Mouse (Mus musculus): Measurements from ENCODE around the gene Phyhd1.
A peak's percentile ranks its signal among the peaks of the same experiment; 100 is the strongest.

The Phyhd1 gene

DNA sequence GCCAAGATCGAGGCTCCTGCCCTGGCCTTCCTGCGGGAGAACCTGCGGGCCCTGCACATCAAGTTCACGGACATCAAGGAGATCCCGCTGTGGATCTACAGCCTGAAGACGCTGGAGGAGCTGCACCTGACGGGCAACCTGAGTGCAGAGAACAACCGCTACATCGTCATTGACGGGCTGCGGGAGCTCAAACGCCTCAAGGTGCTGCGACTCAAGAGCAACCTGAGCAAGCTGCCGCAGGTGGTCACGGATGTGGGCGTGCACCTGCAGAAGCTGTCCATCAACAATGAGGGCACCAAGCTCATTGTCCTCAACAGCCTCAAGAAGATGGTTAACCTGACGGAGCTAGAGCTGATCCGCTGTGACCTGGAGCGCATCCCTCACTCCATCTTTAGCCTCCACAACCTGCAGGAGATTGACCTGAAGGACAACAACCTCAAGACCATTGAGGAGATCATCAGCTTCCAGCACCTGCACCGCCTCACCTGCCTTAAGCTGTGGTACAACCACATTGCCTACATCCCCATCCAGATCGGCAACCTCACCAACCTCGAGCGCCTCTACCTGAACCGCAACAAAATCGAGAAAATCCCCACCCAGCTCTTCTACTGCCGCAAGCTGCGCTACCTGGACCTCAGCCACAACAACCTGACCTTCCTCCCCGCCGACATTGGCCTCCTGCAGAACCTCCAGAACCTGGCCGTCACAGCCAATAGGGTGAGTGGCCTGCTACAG is 9.2 kb upstream of the Phyhd1 start:
- DNase-seq (ENCODE audit: low spot score), result no peak

DNA sequence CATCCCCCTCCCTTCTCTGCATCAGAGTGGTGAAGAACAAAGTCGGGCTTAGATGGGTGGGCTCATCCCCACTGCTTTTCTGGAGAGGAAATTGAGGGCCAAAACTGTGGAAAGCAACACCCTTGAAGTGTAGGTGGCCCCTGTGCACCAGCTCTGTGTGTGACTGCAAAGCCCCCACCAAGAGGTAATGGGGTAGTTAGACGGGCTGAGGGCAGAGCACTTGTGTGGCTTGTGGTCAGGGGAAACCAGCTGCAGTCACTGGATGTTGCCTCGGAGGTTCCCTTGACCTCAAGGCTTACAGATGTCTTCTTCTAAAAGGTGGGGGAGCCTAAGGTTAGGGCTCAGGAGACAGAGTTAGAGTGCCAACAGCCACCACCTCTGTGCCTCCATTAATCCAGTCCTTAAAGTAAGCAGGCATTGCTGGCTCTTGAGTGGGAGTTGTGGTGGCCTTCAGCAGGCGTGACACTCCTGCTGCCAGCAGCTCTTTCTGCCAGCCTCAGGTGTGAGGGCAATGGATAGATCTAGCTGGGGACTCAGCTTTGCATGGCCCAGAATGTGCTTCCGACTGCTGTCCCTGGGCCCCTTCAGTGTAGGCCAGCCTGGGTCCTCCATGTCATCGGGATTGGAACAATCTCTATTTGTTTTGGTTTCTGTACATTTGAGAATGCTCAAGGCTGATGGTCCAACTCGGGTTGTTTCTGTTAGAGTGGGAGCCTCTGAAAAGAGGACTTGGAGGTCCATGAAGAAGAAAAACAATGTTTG is 8.1 kb upstream of the Phyhd1 start:
- DNase-seq (ENCODE audit: low spot score), result no peak

DNA sequence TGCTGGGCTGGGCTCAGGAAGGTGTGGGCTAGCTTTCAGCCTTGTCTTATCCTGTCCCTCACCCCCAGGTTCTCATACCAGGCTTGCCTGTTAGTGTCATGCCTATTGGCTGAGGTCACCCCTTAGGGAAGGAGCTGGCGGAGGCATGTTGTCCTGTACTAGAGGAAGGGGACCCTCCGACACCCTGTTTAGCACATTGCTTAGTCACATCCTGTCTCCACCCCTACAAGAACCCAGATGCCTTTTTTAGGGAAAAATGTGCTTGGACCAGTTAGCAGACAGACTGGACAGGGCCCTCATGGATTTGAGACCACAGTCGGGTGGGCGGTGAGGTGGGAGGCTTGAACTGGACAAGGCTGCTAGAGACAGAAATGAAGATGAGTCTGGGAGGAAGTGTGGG is 7.4 kb upstream of the Phyhd1 start:
- no peak for DNase-seq (ENCODE audit: low spot score)

DNA sequence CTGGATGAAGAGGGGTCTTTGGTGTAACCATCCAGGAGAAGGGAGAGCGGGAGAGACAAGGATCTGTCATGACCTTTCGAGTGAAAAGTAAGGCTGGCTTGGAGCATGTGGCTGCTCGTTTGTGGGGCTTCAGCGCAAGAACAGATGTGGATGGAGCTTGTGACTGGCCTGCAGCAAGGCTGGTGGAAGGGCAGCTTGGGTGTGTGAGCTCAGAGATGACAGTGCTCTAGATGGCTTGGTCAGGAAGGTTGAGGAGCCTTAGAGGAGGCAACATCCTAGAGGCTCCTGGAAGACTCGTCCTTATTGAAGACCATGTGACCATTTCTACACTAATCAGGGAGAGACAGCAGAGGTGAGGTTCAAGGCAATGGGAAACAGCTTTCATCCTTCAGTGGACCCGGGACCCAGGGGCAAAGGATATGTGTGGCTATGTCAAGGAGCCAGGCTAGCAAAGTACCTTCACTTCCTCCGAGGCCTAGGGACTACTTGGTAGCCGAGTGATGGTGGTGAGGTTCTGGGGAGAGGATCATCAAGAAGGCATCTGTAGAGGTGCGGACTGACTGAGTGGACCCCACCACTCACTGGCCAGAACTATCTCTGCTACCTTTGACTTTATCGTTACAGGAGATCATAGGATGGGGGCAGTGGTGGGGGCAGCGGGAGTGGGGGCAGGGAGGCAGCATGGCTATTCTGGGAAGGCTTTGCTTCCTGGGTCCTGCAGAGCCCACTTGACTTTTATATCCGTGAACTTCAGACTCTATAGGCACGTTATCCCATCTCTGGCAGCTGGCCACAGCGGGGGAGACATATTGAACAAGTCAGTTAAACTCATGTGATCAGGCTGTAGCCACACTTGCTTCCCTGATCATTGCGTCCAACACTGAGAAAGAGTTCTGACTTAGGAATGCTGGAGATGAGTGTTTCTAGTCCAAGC is 6.6 kb upstream of the Phyhd1 start:
- no peak for DNase-seq (ENCODE audit: low spot score)

DNA sequence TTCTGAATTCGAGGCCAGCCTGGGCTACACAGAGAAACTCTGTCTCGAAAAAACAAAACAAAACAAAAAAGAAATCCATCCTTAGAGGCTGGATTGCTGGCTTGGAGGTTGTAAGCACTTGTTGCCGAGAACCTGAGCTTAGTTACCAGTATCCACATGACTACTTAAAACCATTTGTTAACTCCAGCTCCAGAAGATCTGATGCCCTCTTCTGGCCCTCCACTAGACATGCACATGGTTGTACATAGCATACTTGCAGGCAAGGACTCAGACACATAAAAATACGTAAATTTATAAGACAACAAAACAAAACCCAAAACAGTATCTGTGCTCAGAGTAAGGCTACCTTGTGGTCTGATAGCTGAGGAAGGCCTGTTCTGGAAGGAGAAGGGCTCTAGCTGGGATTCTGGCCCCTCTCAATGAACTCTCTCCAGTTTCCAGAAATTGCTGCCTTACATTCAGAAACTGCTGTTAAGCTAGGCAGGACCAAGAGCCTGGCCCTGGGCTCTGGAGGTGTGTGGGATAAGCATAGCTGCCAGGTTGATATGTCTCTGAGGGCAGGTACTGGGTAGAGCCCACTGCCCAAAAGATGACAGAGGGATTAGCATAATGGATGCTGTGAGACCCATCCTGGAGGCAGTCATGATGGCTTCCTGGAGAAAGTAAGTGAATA is 4.8 kb upstream of the Phyhd1 start:
- DNase-seq (ENCODE audit: low spot score), result no peak

DNA sequence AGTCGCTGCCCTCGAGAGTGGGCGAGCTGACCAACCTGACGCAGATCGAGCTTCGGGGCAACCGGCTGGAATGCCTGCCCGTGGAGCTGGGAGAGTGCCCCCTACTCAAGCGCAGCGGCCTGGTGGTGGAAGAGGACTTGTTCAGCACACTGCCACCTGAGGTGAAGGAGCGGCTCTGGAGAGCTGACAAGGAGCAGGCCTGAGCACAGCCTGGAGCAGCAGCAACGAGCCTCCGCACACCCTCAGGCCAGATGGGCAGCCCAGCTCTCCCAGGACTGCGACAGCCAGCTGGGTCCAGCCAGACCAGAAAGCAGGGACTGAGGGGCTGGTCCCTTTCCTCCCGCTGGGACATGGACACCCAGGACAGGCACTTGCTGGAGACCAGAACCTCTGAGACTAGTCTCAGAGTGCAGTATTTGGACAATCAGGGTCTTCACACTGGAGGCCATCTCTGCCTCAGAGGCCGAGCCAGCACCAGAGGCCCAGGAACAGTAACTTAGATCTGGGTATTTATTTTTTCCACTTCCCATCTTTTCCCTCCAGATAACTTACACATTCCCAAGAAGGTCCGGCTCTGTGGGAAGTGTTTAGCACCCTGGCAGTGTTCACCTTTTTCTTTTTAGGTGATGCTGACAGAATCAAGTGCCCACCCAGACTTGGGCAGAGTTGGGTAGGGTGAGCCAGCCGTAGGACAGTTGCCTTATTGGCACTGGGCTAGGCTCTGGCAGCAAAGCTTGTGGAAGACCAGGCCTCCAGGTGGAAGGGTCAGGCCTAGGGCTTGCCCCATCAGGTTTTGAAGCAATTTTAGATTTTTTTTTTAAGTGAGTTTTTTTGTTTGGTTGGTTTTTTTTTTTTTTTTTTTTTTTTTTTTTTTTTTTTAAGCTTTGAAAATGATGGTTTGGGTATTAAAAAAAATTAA is 3.8 kb upstream of the Phyhd1 start:
- DNase-seq (ENCODE audit: low spot score), result no peak

DNA sequence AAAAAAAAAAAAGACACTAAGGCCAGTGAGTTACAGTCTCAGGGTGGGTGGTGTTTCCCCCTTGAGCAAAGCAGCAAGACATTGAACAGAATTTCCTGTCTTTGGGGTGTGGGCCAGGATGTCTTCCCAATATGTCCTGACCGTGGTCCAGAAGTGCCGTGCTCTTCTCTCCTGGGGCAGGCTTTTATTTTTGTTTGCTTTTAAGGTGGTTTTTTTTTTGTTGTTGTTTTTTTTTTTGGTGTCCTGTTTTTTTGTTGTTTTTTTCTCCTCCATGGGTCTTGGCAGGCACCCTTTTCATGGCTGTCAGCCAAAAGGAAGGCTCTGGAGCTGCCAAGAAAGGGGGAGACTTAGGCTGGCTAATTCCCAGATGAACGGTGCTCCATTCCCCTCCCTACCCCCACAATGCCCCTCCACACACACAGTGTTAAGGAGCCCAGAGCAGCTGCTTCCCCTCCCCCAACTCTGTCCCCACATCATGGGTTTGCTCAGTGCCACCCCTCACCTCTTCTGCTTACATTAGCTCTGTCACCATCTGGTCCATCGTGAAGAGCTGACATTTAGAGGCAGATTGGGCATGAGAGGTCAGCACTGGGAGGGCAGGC is 3.1 kb upstream of the Phyhd1 start:
- no peak for DNase-seq (ENCODE audit: low spot score)

DNA sequence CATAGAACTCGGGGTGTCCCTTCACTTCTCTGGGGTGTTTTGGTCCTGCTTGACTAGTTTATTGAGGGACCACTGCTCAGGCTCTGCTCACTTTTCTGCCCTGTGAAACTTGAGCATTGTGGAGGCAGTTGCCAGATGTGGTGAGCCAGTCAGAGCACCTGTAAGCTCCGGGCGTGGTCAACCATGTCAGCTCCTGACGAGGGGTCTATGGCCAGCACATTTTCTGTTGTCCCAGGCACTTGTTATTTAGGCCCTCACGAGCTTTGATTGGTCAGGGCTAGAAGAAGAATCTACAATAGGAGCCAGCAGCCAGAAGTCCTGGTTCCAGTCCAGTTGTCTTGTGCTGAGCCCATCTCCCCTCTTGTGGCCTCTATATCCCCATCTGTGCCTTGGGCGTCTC is 2.2 kb upstream of the Phyhd1 start:
- DNase-seq (ENCODE audit: low spot score), result no peak

DNA sequence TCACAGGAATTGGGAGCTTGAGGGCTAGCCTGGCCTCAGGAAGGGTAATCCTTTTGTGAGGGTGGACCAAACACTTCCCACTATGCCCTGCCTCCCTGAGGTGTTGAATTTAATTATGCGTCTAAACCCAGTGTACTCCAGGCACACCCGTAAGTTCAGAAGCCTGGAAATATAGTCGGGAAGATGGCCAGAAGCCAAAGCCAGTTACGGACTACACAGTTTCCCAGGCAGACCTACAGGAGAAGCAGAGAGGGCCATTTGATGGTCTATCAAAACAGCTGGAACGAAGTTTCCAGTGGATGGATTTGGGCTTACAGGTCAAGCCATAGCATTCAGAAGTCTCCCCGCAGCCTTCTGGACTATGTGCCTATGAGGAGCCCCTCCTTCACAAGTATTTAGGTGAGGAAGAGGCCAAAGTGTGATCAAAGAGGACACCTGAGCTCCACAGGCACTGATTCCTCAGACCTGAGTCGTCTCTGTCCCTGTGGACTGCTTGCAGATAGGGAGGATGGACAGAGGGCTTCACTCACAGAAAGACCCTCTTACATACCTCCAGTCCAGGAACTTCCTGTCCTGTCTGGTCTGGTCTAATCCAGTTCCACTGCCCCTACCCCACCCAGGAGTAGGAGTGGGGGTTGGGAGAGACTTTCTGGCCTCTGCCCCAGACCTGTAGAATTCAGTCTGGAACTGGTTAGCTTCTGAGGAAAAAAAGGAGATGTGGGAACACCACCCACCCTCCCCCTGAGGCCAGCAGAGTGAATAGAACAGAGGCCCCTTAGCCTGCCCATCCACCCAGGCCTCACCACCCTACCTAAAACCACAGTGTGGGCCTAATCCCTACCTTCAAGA is 1.1 kb upstream of the Phyhd1 start:
- no peak for DNase-seq (ENCODE audit: low spot score)

DNA sequence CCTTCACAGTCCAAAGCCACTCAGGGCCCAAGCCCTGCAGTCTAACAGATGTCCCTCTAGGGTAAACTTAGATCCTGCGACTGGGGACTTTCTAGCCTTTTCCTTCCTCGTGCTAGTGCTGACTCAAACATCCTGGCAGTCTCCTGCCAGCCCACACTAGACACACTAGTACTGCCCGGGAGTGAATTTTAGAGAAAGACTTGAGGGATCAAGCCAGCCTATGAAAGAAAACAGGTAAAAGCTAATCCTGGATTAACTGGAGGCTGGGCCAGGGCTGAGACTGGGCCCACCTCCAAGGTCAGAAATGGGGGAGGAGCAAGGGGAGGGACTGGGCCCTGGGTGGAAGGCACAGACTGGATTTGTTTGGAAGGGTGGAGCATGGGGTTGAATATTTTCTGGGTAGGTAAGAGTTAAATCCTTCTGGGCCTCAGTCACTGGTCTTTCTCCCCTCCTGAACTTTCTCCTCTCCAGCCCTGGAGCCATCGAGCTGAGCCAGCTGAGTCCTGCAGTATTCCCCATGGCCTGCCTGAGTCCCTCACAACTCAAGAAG is 464 bp downstream of the Phyhd1 start:
- DNase-seq (ENCODE audit: low spot score), result peak; percentile 24

DNA sequence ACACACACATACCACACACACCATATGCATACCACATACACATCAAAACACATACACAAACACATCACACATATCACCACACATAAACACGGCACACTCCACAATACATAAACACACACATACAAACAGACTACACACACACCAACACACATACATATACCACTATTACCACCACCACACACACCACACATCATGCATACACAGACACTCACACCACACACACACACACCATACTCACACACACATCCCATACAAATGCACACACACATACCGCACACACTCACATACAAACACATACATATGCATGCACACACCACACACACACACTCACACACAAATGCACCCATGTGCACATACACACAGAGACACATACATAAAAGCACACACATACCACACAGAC is 1.5 kb downstream of the Phyhd1 start:
- no peak for DNase-seq (ENCODE audit: low spot score)

DNA sequence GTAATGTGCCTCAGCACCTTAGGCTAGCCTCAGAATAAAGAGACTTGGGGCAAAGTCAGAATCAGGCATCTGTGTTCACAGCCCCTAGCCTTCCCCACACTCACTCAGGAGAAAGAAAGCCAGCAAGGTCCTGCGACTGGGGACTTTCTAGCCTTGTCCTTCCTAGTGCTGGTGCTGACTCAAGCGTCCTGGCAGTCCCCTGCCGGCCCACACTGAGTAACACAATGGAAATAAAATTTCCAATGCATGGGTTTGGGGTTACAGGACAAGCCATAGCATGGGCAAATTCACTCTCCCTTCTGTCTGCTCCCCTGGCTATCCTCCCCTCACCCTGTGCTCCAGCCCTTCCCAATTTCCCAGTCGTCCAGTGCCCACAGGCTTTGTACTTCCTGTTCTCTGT is 2.4 kb downstream of the Phyhd1 start:
- no peak for DNase-seq (ENCODE audit: low spot score)

DNA sequence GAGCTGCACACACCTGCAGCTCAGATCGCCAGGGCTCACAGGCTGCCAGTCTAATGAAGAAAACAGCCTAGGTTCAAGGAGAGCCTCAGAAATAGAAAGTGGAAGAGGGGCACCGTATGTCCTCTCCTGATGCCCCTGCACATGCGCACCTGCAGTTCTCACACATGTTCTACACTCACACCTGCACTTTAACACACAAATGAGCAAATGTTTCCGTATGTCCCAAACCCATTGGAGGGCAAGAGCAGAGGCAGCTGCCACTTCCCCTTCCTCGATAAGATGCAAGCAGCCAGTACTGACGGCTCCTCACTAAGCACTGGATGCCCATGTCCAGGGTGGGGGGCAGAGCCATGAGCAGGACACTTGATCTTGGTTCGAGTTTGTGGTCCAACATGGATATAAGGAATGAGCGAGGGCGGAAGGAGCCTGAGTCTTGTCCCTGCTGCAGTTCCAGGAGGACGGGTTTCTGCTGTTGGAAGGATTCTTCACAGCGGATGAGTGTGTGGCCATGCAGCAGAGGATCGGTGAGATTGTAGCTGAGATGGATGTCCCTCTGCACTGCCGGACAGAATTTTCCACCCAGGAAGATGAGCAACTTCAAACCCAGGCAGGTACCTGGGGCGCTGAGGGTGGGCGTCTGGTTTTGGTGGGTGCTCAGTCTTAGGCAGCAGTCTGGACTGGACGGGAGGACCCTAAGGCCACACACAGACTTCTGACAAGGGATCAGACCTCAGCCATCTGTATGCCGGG is 3.4 kb downstream of the Phyhd1 start:
- DNase-seq (ENCODE audit: low spot score), result no peak

DNA sequence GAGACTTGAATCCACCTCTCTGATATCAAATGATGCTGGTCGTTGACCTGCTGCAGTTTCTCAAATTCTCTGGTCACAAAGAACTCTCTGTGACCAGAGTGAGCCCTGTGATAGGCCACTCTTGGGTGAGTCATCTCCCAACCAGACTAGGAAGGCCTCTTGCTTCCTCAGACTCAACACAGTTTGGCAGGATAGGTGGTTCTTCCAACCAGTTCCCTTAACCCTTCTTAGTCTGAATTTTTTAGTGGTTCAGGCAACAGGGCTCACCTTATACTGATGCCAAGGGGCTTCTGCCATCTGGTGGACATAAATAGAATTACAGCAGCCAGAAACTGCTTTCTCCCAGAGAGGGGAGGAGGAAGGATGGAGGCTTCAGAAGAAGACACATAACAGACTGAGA is 4.1 kb downstream of the Phyhd1 start:
- peak; percentile 85 for DNase-seq (ENCODE audit: low spot score)

DNA sequence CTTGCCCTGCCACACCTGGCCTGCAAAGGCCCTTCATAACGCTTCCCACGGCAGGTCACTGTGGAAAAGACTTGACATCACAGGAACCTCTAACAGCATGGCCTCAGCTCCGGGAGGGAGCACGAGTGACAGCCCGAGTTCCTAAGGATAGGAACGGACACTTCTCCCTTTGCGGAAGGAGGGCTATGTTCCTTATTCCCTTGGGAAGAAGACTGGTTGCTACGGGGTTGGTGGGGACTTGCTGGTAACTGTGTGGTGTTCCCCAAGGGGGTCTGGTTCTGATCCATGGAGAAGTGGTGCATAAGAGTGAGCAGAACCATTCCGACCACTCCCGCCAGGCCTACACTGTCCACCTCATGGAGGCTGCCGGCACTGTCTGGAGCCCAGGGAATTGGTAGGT is 14.7 kb downstream of the Phyhd1 start, which contains the start of gene Gm28038:
Gene Gm28038 (plus strand): TSS at position 301 of the 400 bp plus-strand sequence.
- DNase-seq (ENCODE audit: low spot score), result no peak

DNA sequence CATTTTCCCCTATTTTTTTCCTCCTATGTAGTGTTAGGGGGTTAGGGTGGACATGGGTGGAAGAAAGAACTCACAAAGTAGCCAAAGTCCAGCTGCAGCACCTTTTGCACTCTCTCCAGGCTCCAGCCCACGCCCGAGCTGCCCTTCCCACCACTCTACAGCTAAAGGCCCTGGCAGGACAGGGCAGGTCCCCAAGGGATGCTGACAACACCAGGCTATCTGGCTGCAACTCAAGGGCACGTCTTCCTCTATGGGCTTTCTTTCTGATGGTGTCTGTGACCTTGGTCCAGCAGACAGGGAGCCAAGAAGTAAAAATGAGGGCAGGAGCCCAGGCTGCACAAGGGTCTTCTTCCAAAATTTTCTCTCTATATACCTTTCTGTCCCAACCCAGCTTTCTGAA is 15.6 kb downstream of the Phyhd1 start:
- DNase-seq (ENCODE audit: low spot score), result no peak

DNA sequence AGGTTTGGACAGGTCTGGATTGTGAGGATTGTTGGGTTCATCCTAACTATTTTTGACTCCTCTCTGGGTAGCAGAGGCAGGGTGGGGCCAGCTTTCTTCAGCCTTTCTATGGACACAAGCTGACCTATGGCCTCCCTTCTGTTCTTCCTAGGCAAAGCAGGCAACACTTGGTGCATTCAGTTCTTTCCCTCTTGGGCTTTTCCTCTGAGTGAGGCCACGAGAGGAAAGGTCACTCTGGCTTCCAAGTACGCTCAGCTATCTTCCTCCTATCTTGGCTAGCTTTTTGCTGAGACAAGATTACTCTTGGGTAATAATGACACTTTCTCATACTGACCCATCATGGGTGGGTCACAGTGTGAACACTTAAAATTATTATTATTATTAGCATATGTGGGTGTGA is 17.2 kb downstream of the Phyhd1 start:
- DNase-seq (ENCODE audit: low spot score), result no peak

DNA sequence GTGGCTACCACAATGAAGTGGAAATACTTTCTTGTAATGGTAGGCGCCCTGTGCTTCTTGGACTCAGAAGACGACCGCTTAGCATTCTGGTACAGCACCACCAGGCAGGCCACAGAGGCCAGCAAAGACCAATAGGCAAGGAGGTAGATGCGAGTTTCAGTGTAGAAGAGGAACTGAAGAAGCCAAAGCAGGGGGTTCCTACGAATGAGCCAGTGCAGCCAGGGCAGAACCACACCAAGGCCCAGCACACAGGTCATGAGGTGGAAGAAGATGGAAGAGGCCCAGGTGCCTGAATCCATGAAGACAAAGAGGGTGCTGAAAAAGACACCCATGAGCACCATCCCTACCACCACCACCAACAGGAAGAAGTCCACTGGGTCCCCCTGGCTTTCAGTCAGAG is 19.0 kb downstream of the Phyhd1 start:
- no peak for DNase-seq (ENCODE audit: low spot score)
